Mouse (Mus musculus): ENCODE measurements at regions not wholly inside any gene's neighbourhood (a gene's known extent, or its start where the extent isn't known, plus 50 kb on each side); places are given as distances from the start of the nearest gene placed in this dataset.
A peak's percentile ranks its signal among the peaks of the same experiment; 100 is the strongest.

- no peak for ATAC-seq
- Histone ChIP-seq H3K9ac (replicated peaks; ENCODE audit: low read length) (no peak overlapping the region), H3K4me1 (ENCODE audit: insufficient read depth, low read length) (no peaks in the 10 kb centered on the region), H3K4me3 (ENCODE audit: low read length) (no peak overlapping the region), H3K36me3 (ENCODE audit: insufficient read depth, low read length) (no peaks in the 10 kb centered on the region), H3K27me3 (ENCODE audit: insufficient read depth, low read length) (no peaks in the 10 kb centered on the region), H3K4me2 (ENCODE audit: low read depth, low read length) (no peak overlapping the region), H3K27ac (no peak overlapping the region), H3K9me3 (ENCODE audit: low read length) (no peaks in the 10 kb centered on the region)
- WGBS: 72% methylated on average over 10 of the region's 10 CpGs
- DNase-seq (ENCODE audit: low spot score): no peak
- TF ChIP-seq CTCF (IDR thresholded peaks at IDR 0.05; ENCODE audit: low read depth): peak; percentile 28
Observed at GRCm38 (mm10) chr16:93218402-93218801, 385.5 kb downstream of the Setd4 start.

- no peak for TF ChIP-seq CTCF (IDR thresholded peaks at IDR 0.05; ENCODE audit: low read depth)
- Histone ChIP-seq H3K4me1 (ENCODE audit: insufficient read depth, low read length) (no peaks in the 10 kb centered on the region), H3K27ac (no peak overlapping the region), H3K36me3 (ENCODE audit: insufficient read depth, low read length) (no peaks in the 10 kb centered on the region), H3K4me3 (ENCODE audit: low read length) (no peak overlapping the region), H3K9ac (replicated peaks; ENCODE audit: low read length) (no peak overlapping the region), H3K4me2 (ENCODE audit: low read depth, low read length) (no peak overlapping the region), H3K9me3 (ENCODE audit: low read length) (no peaks in the 10 kb centered on the region), H3K27me3 (ENCODE audit: insufficient read depth, low read length) (no peaks in the 10 kb centered on the region)
- DNase-seq (ENCODE audit: low spot score) (no peak), ATAC-seq (no peak)
- WGBS: 51% methylated on average over 12 of the region's 12 CpGs
Observed at GRCm38 (mm10) chr16:93217600-93218226, 386.1 kb downstream of the Setd4 start.

- no peak overlapping the region for H3K4me3 ChIP-seq (ENCODE audit: low read length)
- TF ChIP-seq CTCF (IDR thresholded peaks at IDR 0.05; ENCODE audit: low read depth): no peak
- H3K27ac ChIP-seq: no peak overlapping the region
- H3K9me3 ChIP-seq (ENCODE audit: low read length): no peaks in the 10 kb centered on the region
- WGBS: 91% methylated on average over 4 of the region's 4 CpGs
- H3K9ac ChIP-seq (replicated peaks; ENCODE audit: low read length): no peak overlapping the region
- H3K27me3 ChIP-seq (ENCODE audit: insufficient read depth, low read length): no peaks in the 10 kb centered on the region
- DNase-seq (ENCODE audit: low spot score) (no peak), ATAC-seq (no peak)
- H3K4me1 ChIP-seq (ENCODE audit: insufficient read depth, low read length): no peaks in the 10 kb centered on the region
- H3K4me2 ChIP-seq (ENCODE audit: low read depth, low read length): no peak overlapping the region
- H3K36me3 ChIP-seq (ENCODE audit: insufficient read depth, low read length): no peaks in the 10 kb centered on the region
Observed at GRCm38 (mm10) chr16:93215630-93216029, 388.2 kb downstream of the Setd4 start.

- Histone ChIP-seq H3K4me2 (ENCODE audit: low read depth, low read length) (no peak overlapping the region), H3K27me3 (ENCODE audit: insufficient read depth, low read length) (no peaks in the 10 kb centered on the region), H3K4me3 (ENCODE audit: low read length) (no peak overlapping the region), H3K9me3 (ENCODE audit: low read length) (no peaks in the 10 kb centered on the region), H3K27ac (no peak overlapping the region), H3K4me1 (ENCODE audit: insufficient read depth, low read length) (no peaks in the 10 kb centered on the region), H3K36me3 (ENCODE audit: insufficient read depth, low read length) (no peaks in the 10 kb centered on the region), H3K9ac (replicated peaks; ENCODE audit: low read length) (no peak overlapping the region)
- DNase-seq (ENCODE audit: low spot score): no peak
- WGBS: 96% methylated on average over 6 of the region's 6 CpGs
- no peak for TF ChIP-seq CTCF (IDR thresholded peaks at IDR 0.05; ENCODE audit: low read depth)
- no peak for ATAC-seq
Observed at GRCm38 (mm10) chr16:93213618-93214017, 387.7 kb upstream of the Runx1 start.

DNA sequence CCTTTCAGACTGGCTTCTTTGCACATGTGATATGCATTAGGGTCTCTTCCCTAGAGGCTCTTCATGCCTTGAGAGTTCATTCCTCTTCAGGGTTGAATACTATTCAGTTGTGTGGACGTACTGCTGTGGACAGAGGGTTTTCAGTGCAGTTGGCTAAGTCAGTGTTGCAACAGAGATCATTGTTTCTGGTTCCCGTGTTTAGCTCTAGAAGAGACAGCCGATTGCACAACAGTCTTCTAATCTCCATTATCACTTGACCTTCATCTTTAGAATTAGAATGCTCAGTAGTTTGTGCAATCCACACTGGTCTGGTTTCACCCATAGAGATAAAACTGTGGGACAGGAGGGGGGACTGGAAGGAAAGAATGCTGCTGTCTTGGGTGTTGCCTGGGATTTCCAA is 381.7 kb upstream of the Runx1 start:
- no peak overlapping the region for H3K27ac ChIP-seq
- ATAC-seq: no peak
- H3K4me2 ChIP-seq (ENCODE audit: low read depth, low read length): no peak overlapping the region
- H3K36me3 ChIP-seq (ENCODE audit: insufficient read depth, low read length): no peaks in the 10 kb centered on the region
- no peaks in the 10 kb centered on the region for H3K9me3 ChIP-seq (ENCODE audit: low read length)
- WGBS: 92% methylated on average over 3 of the region's 3 CpGs
- no peaks in the 10 kb centered on the region for H3K4me1 ChIP-seq (ENCODE audit: insufficient read depth, low read length)
- no peak for TF ChIP-seq CTCF (IDR thresholded peaks at IDR 0.05; ENCODE audit: low read depth)
- H3K27me3 ChIP-seq (ENCODE audit: insufficient read depth, low read length): no peaks in the 10 kb centered on the region
- H3K9ac ChIP-seq (replicated peaks; ENCODE audit: low read length): no peak overlapping the region
- H3K4me3 ChIP-seq (ENCODE audit: low read length): no peak overlapping the region
- DNase-seq (ENCODE audit: low spot score): no peak

DNA sequence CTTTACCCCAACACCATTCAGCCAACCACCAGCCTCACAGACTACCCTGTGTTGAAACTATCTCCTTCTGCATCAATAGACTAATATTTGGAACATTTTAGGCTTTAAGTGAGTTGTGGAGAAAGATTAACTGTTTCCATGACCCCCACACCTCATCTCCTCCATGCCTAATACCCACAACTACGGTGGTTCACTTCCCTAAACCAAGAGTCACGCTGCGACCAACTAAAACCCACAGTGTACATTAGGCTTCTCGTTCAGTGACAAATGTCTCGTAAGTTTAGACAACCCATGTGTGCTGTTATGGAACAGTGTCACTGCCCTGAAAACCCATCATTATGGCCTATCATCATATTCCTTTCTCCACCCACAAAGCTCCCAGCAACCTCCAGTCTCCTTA is 381.3 kb upstream of the Runx1 start:
- Histone ChIP-seq H3K9me3 (ENCODE audit: low read length) (no peaks in the 10 kb centered on the region), H3K9ac (replicated peaks; ENCODE audit: low read length) (no peak overlapping the region), H3K27me3 (ENCODE audit: insufficient read depth, low read length) (no peaks in the 10 kb centered on the region), H3K4me2 (ENCODE audit: low read depth, low read length) (no peak overlapping the region), H3K36me3 (ENCODE audit: insufficient read depth, low read length) (no peaks in the 10 kb centered on the region), H3K4me1 (ENCODE audit: insufficient read depth, low read length) (no peaks in the 10 kb centered on the region), H3K27ac (no peak overlapping the region), H3K4me3 (ENCODE audit: low read length) (no peak overlapping the region)
- no peak for TF ChIP-seq CTCF (IDR thresholded peaks at IDR 0.05; ENCODE audit: low read depth)
- DNase-seq (ENCODE audit: low spot score): no peak
- WGBS: 94% methylated on average over 5 of the region's 5 CpGs
- ATAC-seq: no peak

DNA sequence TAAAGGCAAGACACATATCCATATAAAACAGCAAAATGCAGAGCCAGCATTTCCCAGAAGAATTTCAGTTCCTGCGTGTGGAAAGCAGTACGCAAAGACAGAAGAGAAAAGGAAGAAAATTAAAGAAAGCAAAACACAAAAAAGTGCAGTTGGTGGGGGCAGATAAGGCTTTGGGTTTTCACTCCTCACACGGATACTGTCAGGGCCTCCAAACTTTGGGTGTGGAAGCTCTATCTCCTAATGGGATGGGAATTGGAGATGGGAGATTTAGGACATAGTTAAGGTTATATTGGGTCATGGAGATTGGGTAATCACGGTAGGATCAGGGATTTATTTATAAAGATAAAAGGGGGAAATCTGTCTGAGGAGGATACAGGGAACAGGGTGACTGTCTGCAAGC is 380.4 kb upstream of the Runx1 start:
- Histone ChIP-seq H3K4me1 (ENCODE audit: insufficient read depth, low read length) (no peaks in the 10 kb centered on the region), H3K27ac (no peak overlapping the region), H3K4me3 (ENCODE audit: low read length) (no peak overlapping the region), H3K9ac (replicated peaks; ENCODE audit: low read length) (no peak overlapping the region), H3K4me2 (ENCODE audit: low read depth, low read length) (no peak overlapping the region), H3K9me3 (ENCODE audit: low read length) (no peaks in the 10 kb centered on the region), H3K27me3 (ENCODE audit: insufficient read depth, low read length) (no peaks in the 10 kb centered on the region), H3K36me3 (ENCODE audit: insufficient read depth, low read length) (no peaks in the 10 kb centered on the region)
- TF ChIP-seq CTCF (IDR thresholded peaks at IDR 0.05; ENCODE audit: low read depth): no peak
- DNase-seq (ENCODE audit: low spot score): no peak
- ATAC-seq: no peak
- WGBS: 82% methylated on average over 4 of the region's 4 CpGs
